Mouse (Mus musculus): Measurements from ENCODE around the gene Pdcd6ip.
"Not testable (repeated sequence)": the region's sequence is repeated elsewhere in the genome, so short reads cannot be mapped to it uniquely, and the experiment has no call there.

The Pdcd6ip gene

DNA sequence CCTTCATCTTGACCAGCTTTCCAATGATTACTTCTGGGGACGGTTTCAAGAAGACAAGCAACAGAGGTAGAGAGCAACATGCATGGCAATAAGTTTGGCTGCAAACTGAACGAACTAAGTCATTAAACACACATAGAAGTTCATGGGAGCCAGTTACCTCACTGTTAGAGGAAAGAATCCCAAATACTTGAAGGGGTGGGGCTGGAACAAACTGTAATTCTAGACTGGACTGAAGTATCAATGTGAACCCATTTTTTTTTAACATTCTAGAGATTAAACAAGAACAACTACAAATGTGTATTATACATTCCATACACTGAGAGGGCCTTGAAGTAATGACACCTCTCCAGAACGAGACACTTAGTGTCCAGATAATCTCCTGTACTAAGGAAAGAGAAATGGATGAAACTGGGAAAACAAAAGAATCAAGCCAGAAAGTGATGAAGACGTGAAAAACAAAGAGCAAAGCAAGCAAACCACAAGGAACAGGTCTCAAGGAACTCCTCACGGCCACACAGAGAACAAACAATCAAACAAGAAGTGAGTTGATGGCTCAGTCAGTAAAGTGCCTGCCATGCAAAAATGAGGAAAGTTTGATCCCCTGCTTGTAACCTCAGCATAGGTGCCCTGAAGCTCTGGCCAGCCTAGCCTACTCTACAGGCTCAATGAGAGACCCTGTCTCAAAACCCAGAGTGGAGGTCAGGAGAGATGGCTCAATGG, 6.5 kb downstream of the Pdcd6ip start:
- no peak for DNase-seq

DNA sequence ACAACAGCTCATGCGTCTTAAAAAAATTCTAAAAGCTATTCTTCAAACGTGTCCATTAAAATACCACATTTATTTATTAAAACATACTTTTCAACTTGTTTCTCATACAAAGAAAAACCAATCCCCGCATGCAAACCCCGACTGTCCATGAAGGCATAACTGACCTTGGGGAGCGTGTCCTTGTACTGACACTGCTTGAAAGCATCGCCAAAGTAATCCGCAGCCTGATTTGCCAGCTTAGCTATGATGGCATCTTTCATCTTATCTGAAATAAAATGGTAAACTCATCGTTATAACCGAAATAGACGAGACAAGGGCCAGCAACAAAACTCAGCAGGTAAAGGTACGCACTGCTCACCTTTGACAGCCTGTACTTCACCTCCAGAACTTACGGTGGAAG, 20.6 kb downstream of the Pdcd6ip start:
- DNase-seq = no peak

GRCm38 (mm10) chr9:113673721-113674120, 34.3 kb downstream of the Pdcd6ip start:
- DNase-seq = no peak

DNA sequence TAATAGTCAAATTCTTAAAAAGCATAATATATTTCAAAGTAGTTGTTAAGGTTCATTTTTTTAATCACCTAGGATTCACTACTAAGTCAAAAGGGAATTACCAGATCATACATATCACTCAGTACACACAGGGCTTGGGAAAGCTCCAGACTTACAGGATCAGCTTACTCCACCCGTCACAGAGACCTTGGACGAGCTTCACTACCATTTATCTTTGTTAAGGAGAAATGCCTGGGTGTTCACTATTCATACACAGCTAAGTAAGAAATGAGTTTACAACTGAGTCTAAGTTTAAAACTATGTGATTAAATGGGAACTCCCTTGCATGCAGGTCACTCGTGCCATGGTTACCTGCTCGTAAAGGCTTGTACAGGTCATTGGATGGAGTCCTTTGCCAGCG, 35.7 kb downstream of the Pdcd6ip start:
- DNase-seq = no peak

GRCm38 (mm10) chr9:113670857-113671106, 37.3 kb downstream of the Pdcd6ip start:
- DNase-seq = no peak

DNA sequence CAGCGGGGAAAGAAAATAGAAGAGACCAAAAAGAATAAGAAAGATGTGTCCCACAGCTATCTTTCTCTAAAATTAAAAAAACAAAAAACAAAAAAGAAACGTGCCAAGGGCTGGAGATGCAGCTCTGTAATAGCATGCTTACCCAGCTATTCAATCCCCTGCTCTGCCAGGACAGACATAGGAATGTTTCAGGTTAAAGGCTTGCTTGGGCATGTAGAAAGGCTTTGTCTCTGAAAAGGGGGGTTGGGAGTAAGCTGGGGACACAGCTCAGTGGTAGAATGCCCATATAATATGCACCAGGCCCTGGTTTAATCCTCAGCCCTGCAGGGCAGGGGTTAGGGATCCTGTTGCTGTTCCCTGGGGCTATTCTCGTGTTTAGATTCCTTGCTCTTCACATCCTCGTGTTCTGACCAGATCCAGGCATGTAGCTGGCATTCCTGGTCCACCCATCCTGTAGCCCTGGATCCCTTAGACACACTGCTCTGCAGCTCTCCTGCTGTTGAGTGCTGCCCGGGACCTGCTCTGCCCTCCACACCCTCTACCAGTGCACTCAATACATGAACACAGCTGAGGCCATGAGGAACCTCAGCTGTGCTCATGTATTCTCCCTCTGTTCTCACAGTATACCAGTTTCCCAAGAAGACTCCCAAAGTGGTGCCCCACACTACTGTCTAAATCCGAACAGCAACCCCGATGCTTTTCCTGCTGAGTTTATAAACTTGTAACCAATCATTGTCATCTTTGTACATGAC, 37.8 kb downstream of the Pdcd6ip start:
- DNase-seq = no peak

- no peak for DNase-seq
Observed at GRCm38 (mm10) chr9:113663476-113663875, 44.6 kb downstream of the Pdcd6ip start.

DNA sequence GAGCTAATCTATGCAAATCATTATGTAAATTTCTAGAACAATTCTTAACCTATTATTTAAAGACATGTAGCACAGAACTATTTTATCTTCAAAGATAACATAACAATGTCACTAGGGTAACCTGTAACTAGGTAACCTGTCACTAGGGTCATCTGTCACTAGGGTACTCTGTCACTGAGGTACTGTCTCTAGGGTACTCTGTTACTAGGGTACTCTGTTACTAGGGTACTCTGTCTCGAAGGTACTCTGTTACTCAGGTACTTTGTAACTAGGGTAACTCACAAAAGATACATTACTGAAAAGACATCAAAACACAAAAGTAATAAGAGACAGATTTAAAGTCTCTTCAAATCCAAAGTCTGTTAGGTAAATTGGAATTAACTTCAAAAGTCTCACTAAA, 50.2 kb downstream of the Pdcd6ip start:
- DNase-seq = no peak

DNA sequence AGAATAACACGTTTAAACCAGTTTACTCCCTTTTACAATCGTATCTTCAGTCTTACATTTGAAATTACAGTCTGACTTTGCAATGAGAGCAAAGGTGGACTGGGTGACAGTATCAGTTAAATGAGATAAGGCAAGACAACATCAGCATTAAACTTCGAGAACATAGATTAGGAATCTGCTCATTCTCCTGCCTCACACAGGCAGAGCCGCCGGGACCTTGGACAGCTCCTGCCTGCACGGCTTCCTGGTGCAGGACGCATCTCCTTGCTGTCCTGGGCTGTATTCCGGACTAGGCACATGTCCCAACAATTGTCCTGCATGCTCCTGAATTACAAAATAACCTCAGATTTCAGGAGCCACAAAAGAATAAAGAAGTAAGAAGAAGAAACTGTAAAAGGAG, 54.5 kb downstream of the Pdcd6ip start:
- DNase-seq = no peak

DNA sequence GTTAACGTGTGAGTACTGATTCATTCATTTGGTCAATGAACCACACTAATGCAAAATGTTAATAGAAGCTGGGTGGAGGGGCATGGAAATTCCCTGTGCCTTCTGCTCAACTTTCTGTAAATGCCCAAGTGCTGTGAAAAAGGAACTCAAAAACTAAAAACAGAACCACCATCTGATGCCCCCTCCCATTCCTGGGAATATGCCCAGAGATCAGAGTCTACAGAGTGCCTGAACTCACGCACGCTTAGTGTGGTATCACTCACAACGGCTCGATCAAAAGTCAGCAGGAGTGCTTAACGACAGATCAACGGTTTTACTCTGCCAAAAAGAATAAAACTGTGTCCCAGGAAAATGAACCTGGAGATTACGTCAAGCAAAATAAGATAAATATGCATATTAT, 57.3 kb downstream of the Pdcd6ip start:
- no peak for DNase-seq

DNA sequence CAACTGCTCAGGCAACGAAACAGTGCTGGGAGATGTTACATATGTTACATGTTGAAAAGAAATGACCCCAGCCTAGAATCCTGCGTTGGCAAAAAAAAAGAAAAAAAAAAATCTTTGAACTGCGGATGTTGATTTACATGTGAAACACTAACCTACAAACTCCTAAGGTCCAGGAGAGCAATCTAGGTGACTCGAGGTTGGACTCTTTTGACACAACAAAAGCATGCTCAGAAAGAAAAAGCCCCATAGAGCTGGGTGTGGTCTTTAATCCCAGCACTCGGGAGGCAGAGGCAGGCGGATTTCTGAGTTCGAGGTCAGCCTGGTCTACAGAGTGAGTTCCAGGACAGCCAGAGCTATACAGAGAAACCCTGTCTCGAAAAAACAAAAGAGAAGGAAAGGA, 58.8 kb downstream of the Pdcd6ip start:
- not testable (repeated sequence) for DNase-seq

GRCm38 (mm10) chr9:113645837-113646169, 62.3 kb downstream of the Pdcd6ip start:
- no peak for DNase-seq

GRCm38 (mm10) chr9:113645153-113645836, 62.8 kb downstream of the Pdcd6ip start:
- peak; percentile 26 to 55 for DNase-seq

GRCm38 (mm10) chr9:113644701-113645100, 63.4 kb downstream of the Pdcd6ip start:
- DNase-seq = no peak

DNA sequence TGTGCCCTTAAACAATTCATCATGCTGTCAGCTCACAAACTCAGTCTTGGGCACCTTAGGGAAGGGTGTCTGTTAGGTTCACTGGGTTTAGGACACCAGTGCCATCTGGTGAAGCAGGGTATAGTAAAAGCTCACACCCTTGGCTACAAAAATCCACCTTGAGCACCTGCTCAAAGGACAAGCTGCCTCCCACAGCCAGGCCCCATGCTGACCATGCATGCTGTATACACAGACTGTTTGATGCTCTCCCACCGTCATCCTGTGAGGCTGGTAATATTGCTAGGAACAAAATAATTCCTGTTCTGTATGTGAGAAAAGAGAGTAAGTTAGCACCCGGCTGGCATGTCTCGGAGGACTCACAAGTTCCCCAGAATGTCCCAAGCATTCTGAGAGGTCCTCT, 64.0 kb downstream of the Pdcd6ip start:
- no peak for DNase-seq

DNA sequence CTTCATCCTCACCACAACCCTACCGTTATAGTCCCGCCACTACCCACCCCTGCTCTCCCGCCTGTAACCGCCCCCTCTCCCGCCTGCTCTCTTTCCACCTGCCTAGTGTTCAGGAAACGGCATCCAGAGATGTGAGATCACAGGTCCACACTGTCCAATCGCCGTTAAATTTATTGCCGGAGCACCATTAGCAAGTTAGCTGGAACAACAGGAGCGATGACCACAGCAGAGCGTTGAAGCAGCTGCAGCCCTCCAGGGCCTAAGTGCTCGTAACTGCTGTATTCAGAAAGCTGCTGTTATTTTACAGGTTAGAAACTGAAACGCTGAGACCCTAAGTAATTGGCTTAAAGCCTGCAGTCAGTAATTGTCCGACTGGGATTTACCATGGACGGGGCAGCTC, 64.4 kb downstream of the Pdcd6ip start:
- no peak for DNase-seq

DNA sequence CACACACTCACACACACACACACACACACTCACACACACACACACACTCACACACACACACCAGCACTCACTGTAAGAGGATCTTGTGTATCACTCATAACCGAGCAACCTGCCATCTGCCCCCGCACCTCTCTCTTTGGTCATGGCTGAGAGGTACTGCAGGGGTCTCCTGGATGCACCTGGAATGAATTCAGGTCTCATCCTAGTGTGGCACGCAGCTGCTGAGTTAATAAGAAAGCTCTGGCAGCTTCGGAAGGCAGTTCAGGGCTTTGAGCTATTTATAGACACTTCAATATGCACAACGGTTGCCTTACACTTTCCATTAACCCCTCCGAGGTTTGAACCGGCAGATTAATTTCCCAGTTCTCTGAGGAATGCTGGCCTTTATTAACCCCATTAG, 73.1 kb downstream of the Pdcd6ip start:
- peak in 1 of 2 experiments; percentile 12 for DNase-seq

- no peak for DNase-seq
Observed at GRCm38 (mm10) chr9:113633168-113633744, 74.8 kb downstream of the Pdcd6ip start.

- no peak for DNase-seq
Observed at GRCm38 (mm10) chr9:113632350-113633043, 75.6 kb downstream of the Pdcd6ip start.

DNA sequence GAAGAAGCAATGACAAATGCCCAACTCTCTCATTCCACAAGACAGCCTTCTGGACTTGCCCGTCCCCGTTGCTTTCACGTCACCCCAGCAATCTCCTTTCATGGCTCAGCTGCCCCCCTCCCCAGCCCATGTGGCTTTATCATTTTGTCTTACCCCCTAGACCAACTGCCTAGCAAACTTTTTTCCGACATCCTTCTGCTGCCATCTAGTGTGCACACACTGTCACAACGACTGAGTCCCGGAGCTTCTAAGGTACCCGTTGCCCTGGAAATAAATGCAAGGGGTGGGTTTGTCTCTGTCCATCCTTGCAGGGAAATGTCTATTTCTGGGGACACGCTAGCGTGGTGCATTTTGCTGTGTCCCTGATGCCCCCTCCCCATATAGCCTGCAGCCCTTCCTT, 78.4 kb downstream of the Pdcd6ip start:
- DNase-seq = peak in 1 of 2 experiments; percentile 41

DNA sequence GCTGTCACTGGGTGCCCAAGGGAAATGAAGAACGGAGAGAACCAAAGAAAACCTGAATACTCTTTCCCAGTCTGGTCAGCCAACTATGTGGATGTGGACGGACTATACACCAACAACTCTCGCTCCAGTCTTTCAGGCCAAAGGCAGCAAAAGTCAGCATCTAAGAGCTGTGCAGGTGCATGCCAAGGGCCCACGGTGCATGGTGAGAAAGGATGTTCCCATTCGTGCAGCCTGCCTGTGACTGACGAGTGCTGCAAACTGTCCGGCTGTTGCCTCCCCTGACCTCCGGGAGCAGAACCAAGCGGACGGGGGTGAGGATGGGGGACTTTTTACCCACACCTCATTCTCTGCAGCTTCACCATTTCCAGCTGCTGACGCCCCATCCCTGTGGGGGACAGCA, 78.9 kb downstream of the Pdcd6ip start:
- no peak for DNase-seq

DNA sequence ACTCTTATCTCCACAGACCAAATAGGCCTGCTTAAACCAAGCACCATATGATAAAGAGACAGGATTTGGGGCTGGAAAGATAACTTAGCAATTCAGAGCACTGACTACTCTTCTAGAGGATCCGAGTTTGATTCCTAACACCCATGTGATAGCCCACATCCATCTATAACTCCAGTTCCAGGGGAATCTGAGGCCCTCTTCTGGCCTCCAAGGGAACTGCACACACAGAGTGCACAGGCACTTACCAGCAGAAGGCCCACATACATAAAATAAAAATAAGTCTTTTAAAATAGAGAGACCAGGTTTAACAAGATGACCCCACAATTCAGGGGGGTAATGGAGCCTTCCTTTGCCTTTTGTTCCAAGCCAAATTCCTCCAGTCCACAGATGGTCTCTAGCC, 79.3 kb downstream of the Pdcd6ip start:
- no peak for DNase-seq

DNA sequence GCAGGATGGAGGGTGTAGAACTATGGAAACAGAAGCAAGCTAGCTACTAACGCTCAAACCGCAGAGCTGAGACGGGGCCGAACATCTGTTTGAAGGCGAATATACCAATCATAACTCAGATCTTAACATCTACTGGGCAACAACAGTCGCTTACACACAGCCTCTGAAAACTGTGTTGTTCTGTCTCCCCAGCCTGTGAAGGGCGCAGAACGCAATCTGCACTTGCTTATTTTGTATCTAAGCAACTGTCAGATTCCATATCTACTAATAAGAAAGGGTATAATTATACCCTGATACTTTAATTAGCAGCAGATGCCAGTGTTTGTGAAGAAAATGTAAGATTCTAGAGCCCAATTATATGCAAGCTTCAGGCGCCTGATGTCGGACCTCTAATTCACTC, 81.3 kb downstream of the Pdcd6ip start:
- DNase-seq = no peak
